Comparison of ENCODE assay signal across 10 mouse cellular contexts in genomic region chr7:115867518-115868270, GRCm38 (mm10).
DNase-seq lines count a peak whose midpoint lies in the region; ATAC-seq lines count a peak whose summit lies in the region.
"Had no signal": no experiment of that assay in that cellular context is flagged by ENCODE, and none has a peak within 500 bp of the region (broad histone marks: within the 10 kb centered on the region; RNA-seq: fewer than 3 reads in every experiment).

No protein-coding gene starts in this region.

- H3K27ac ChIP-seq in neural tube, embryonic 12.5 days, result no peak overlapping the region
- peak overlapping the region; percentile 70 for H3K27ac ChIP-seq in forebrain, embryonic 15.5 days (replicated peaks)
- H3K27ac ChIP-seq: liver, embryonic 13.5 days had no signal

- no peak overlapping the region for H3K9ac ChIP-seq in neural tube, embryonic 12.5 days
- no peak overlapping the region for H3K9ac ChIP-seq in forebrain, embryonic 15.5 days (replicated peaks)
- H3K9ac ChIP-seq: liver, embryonic 13.5 days had no signal

- no peaks in the 10 kb centered on the region for H3K9me3 ChIP-seq in neural tube, embryonic 12.5 days
- no peaks in the 10 kb centered on the region for H3K9me3 ChIP-seq in forebrain, embryonic 15.5 days
- H3K9me3 ChIP-seq: liver, embryonic 13.5 days had no signal

- no peak for ATAC-seq in neural tube, embryonic 12.5 days (ENCODE audit: low FRiP score, low read depth)
- no peak for ATAC-seq in forebrain, embryonic 15.5 days (replicated peaks)
- ATAC-seq: Patski had no signal

- no peak for DNase-seq in neural tube, embryonic 10.5 days (ENCODE audit: extremely low spot score, low spot score)
- peak; percentile 49 to 52 for DNase-seq in kidney, postnatal 36 days
- DNase-seq in yolk sac, embryonic 10.5 days (ENCODE audit: low spot score), result peak; percentile 34
- no peak for DNase-seq in adrenal gland, adult 8-10 months
- DNase-seq in left cerebral cortex, adult 9 months (ENCODE audit: low spot score in 2 of 2), result no peak
- DNase-seq: cerebellum, adult 2 months; liver, embryonic 13.5 days had no signal

- 19% methylated on average over 10 of the region's 10 CpGs for WGBS in neural tube, embryonic 12.5 days
- WGBS in forebrain, embryonic 15.5 days, result 8% methylated on average over 10 of the region's 10 CpGs

- peak overlapping the region; percentile 30 for H3K4me2 ChIP-seq in neural tube, embryonic 12.5 days (replicated peaks)
- peak overlapping the region; percentile 25 for H3K4me2 ChIP-seq in forebrain, embryonic 15.5 days (replicated peaks)
- H3K4me2 ChIP-seq: liver, embryonic 13.5 days had no signal

- no peak overlapping the region for H3K4me3 ChIP-seq in neural tube, embryonic 12.5 days
- H3K4me3 ChIP-seq in forebrain, embryonic 15.5 days, result no peak overlapping the region
- H3K4me3 ChIP-seq: liver, embryonic 13.5 days had no signal

- no peaks in the 10 kb centered on the region for H3K27me3 ChIP-seq in neural tube, embryonic 12.5 days (replicated peaks)
- H3K27me3 ChIP-seq in forebrain, embryonic 15.5 days, result no peaks in the 10 kb centered on the region
- H3K27me3 ChIP-seq: liver, embryonic 13.5 days; Patski had no signal

- peaks cover 30% of the 10 kb centered on the region for H3K4me1 ChIP-seq in neural tube, embryonic 12.5 days
- H3K4me1 ChIP-seq in forebrain, embryonic 15.5 days, result peaks cover 39% of the 10 kb centered on the region

- H3K36me3 ChIP-seq in neural tube, embryonic 12.5 days, result no peaks in the 10 kb centered on the region
- H3K36me3 ChIP-seq in forebrain, embryonic 15.5 days, result no peaks in the 10 kb centered on the region
- H3K36me3 ChIP-seq: liver, embryonic 13.5 days had no signal

Comparison
In these comparisons a context has a peak if more than half of its experiments do, and no peak if none do; other contexts are left out.
1. DNase-seq: peak in kidney, postnatal 36 days (2 of 2) and yolk sac, embryonic 10.5 days (single experiment); none in neural tube, embryonic 10.5 days (single experiment), adrenal gland, adult 8-10 months (single experiment) and left cerebral cortex, adult 9 months (0 of 2).